Mouse (Mus musculus) C2C12 (cell line): ENCODE results near the gene Chchd3.

Experiments used
- CEBPB ChIP-seq: IDR thresholded peaks from one replicate; pipeline ENCODE4 v1.6.1; 2011; ENCODE audit warnings: low read depth, mild to moderate bottlenecking, control low read depth, moderate library complexity
- CTCF ChIP-seq: IDR thresholded peaks from one replicate; pipeline ENCODE4 v1.5.1; 2011; ENCODE audit not compliant: control insufficient read depth, insufficient read depth, insufficient read length
- FOSL1 ChIP-seq: IDR thresholded peaks from one replicate; pipeline ENCODE4 v1.8.0; 2011; ENCODE audit warnings: mild to moderate bottlenecking, low read length; ENCODE audit not compliant: poor library complexity, insufficient read depth, severe bottlenecking
- MAX ChIP-seq: IDR thresholded peaks from one replicate; pipeline ENCODE4 v1.6.1; 2011; ENCODE audit warnings: mild to moderate bottlenecking, control low read depth
- MYOG ChIP-seq: IDR thresholded peaks from one replicate; pipeline ENCODE4 v1.6.1; 2011; ENCODE audit not compliant: control insufficient read depth, insufficient read length; ENCODE audit errors: extremely low read depth
- USF1 ChIP-seq: IDR thresholded peaks from one replicate; pipeline ENCODE4 v1.6.1; 2011; ENCODE audit warnings: low read depth, mild to moderate bottlenecking, control low read depth, moderate library complexity

DNA sequence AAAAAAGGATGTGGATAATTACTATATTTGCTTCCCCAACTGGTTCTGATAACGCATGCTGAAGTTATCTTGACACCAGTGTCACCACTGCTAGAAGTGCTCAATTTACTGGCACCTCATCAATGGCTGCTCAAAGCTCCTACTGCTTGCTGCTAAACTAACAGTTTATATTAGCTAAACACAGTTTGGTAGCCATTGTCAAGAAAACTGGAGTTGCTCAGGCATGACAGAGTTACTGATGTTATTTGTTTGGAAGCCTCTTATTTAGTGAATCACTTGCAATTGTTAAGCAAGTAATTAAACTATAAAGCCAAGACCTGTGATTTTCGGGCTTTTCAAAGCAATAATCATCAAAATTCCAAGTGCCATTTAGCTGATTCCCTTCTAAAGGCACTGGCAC, 123.7 kb downstream of the Chchd3 start:
- no peak for TF ChIP-seq FOSL1
- TF ChIP-seq MAX, result no peak
- no peak for TF ChIP-seq CTCF
- no peak for TF ChIP-seq MYOG
- TF ChIP-seq USF1, result no peak
- TF ChIP-seq CEBPB, result no peak
